Mouse (Mus musculus) layer of hippocampus, adult 11-12 months (tissue): ENCODE measurements around the gene Fitm1.

Experiments used
- DNase-seq: peaks from one replicate; pipeline ENCODE4 v3.0.0; 2022; ENCODE audit warnings: low spot score

Fitm1 gene

DNA sequence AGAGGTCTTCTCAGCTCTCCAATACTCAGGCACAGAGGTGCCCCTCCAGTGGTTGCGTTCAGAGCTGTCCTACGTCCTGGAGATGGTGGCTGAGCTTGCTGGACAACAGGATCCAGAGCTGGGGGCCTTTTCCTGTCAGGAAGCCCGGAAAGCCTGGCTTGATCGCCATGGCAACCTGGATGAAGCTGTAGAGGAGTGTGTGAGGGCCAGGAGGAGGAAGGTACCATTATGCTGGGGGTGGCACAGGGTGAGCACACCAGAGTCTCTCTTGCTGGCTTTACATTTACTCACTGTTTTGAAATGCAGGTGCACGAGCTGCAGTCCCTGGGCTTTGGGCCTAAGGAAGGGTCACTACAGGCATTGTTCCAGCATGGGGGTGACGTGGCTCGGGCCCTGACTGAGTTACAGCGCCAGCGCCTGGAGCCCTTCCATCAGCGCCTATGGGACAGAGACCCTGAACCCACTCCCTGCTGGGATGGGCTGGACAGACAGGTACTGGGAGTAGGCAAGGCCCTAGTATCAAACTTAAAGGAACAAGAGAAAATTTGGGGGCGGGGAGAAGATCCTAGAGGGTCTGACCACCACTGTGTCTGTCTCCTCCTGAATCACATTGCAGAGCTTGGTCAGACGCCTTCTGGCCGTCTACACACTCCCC, 20.7 kb downstream of the Fitm1 start:
- no peak for DNase-seq

GRCm38 (mm10) chr14:55598521-55599390, 23.3 kb downstream of the Fitm1 start:
- DNase-seq: no peak

DNA sequence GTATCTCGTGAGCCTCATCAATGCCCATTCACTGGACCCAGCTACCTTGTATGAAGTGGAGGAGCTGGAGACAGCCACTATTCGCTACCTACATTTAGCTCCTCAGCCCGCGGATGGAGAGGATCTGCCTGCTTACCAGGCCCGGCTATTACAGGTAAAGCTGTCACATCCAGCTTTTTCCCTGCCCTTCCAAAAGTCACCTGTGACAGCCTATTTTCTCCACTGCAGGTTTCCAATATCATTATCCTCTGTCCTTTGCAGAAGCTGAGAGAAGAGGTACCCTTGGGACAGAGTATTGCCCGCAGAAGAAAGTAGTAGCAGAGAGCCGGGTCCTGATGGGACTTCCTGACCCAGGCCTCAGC, 27.8 kb downstream of the Fitm1 start, which contains the start of gene Irf9:
Irf9 (plus strand) TSS at position 301 of the 362 bp plus-strand sequence.
- no peak for DNase-seq

- peak; percentile 92 for DNase-seq
Observed at GRCm38 (mm10) chr14:55603633-55604576, 28.5 kb downstream of the Fitm1 start.

DNA sequence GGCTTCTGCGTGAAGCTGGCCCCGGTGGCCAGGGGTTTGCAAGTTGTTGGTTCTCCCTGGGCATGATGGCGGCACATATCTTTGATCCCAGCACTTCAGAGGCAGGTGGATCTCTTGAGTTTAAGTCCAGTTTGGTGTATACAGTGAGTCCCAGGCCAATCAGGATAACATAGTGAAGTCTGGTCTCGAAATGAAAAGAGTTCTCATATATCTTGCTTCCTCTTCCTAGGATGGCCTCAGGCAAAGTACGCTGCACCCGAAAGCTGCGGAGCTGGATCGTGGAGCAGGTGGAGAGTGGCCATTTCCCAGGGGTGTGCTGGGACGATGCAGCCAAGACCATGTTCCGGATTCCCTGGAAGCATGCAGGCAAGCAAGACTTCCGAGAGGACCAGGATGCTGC, 29.4 kb downstream of the Fitm1 start:
- DNase-seq: no peak

- no peak for DNase-seq
Observed at GRCm38 (mm10) chr14:55605743-55606459, 30.5 kb downstream of the Fitm1 start.

GRCm38 (mm10) chr14:55608339-55608738, 32.9 kb downstream of the Fitm1 start:
- no peak for DNase-seq

- DNase-seq: no peak
Observed at GRCm38 (mm10) chr14:55613346-55613745, 37.9 kb downstream of the Fitm1 start.

DNA sequence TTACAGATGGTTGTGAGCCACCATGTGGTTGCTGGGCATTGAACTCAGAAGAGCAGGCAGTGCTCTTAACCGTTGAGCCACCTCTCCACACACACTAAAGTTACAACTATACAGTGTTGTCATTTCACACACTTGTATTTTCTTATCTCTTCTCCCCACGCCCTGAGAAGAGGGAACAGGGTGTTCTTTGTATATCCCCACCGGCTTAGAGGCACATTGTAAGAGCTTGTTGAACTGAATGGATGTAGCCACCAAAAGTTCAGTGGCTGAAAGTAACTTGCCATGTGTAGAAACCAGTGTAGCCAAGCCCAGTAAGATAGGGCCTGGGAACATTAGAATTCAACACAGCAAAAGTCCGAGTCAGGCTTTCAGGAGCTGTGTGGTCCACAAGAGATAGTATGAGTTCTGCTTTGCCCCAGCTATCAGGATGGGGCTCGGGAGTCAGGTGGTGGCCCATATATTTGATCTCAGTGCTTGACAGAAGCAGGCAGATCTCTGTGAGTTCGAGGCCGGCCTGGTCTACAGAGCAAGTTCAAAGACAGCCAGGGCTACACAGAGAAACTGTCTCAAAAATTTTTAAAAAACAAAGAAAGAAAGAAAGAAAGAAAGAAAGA, 39.3 kb downstream of the Fitm1 start:
- DNase-seq: no peak

DNA sequence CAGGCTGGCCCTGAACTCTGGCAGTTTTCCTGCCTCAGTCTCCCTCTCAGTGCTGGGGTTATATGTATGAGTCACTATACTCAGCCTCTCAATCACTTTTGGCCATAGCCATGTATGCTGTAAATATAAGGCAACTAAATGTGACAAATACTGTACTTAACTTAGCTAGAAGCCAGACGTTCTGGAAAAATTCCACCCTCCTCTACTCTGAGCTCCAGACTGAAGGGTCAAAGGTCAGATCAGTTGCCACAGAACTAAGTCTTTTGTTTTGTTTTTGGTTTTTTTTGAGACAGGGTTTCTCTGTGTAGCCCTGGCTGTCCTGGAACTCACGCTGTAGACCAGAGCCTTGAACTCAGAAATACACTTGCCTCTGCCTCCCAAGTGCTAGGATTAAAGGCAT, 40.5 kb downstream of the Fitm1 start:
- no peak for DNase-seq

DNA sequence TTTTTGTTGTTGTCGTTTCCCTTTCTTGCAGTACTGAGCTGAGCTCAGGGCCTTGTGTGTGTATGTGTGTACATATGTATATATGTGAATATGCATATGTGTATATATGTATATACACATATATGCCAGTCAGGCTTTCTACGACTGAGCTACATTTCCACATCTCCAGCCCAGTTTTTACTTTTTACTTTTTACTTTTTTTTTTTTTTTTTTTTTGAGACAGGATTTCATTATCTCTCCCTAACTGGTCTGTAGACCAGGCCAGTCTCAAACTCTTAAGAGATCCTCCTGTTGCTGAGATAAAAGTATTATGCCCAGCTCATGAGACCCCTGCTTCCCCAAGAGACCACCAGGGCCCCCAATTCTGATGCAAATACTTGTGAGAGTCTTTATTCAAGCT, 41.4 kb downstream of the Fitm1 start:
- DNase-seq: no peak

- DNase-seq: no peak
Observed at GRCm38 (mm10) chr14:55617822-55618221, 42.4 kb downstream of the Fitm1 start, which contains the start of gene Rec8. Rec8 (plus strand) TSS chr14:55618037.

DNA sequence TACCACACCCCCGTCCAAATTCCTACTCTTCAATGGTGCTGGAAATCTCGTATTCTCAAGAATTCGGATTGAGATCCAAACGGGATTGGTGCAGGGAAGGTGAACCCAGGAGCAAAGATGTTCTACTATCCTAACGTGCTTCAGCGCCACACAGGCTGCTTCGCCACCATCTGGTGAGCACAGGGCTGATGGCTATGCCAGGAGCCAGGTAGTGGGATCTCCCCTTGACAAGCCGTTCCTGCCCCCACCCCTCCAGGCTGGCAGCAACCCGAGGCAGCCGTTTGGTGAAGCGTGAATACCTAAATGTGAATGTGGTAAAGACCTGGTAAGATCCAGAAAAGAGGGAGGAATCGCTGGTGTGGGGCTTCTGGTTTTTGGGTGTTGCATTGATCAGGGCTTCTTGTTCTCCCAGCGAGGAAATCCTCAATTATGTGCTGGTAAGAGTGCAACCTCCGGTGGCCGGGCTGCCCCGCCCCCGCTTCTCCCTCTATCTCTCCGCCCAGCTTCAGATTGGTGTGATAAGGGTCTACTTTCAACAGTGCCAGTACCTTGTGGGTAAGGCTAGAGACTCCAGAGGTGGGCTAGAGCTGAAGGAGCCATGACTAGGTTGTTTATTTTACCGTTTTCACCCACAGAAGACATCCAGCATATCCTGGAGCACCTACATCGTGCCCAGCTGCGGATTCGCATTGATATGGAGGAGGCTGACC, 43.2 kb downstream of the Fitm1 start:
- DNase-seq: no peak
